Mouse (Mus musculus): Measurements from ENCODE around the gene Tmsb4x.

The Tmsb4x gene

GRCm38 (mm10) chrX:167182411-167182810, 26.7 kb downstream of the Tmsb4x start:
- DNase-seq (ENCODE audit: low read depth, low spot score) = no peak

GRCm38 (mm10) chrX:167179961-167180642, 29.0 kb downstream of the Tmsb4x start:
- no peak for DNase-seq (ENCODE audit: low read depth, low spot score)

DNA sequence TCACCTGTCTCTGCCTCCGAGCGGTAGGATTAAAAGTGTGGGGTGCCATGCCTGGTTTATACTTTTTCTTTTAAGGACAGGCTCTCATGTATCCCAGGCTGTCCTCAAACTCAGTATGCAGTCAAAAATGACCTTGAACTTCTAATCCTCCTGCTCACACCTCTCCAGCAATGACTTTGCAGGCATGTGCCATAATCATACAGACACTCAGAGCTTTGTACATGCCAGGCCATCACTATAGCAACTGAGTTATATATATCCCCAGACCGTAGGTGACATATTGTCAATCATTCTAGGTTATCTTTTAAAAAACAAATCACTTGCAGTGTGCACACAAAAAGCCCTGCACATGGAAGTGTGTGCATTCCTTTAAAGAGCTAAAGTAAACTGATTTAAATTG, 29.6 kb downstream of the Tmsb4x start:
- no peak for DNase-seq (ENCODE audit: low read depth, low spot score)

DNA sequence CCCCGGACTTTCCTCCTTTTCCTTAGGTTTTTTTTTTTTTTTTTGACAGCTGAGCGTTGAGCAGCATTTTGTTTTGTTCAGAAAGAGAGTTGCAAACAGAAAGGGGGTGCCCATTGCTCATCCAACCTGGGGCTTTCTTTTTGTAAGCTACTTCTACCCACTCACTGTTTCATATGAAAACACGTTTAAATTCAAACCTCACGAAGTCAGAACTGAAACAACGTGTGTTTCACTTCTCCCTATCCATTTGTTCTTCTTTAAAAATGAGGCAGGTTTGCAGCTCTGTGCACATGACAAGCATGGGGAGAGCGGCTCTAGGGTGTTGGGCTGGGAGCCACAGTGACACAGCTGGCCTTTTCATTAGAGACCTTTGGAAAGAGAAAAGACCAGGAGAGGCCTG, 33.8 kb downstream of the Tmsb4x start:
- DNase-seq (ENCODE audit: low read depth, low spot score) = no peak

- DNase-seq (ENCODE audit: low read depth, low spot score) = no peak
These were observed 34.8 kb downstream of the Tmsb4x start for GRCm38 (mm10) chrX:167174311-167174710.

DNA sequence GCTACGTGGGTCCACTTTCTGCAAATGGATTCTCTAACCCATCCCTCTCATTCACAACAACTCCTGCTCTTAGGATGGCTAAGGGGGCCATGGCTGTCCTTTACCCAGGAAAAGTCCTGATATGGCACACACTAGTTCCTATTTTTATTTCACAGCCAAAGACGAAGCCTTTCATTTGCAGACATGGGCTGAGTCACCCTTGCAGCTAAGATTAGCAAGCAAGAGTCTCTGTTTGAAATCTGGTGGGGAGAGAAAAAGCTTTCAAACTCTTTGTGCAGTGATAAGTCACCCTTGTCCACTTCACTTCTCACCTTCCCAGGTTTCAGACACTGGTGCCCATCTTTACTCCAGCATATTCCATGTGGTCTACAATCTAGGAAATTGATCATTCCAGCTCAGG, 36.9 kb downstream of the Tmsb4x start:
- DNase-seq (ENCODE audit: low read depth, low spot score) = no peak

DNA sequence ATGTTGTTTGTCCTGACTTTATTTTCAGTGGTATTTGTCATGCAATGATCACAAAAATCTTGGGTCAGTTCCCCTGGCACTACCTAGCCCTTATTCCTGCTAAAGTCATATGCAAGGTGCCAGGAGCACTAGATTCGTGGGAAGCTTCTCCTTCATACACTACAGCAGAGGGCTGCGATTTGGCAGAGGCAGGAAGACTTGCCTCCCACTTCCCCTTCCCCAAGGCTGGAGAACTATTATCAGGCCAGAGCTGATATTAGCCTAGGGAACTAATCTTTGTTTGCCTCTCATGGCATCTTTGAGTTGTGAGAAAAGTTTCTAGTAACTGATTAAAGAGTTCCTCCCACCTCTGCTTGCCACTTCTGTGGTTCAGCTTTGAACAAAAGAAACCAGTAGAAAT, 37.8 kb downstream of the Tmsb4x start:
- DNase-seq (ENCODE audit: low read depth, low spot score) = no peak

GRCm38 (mm10) chrX:167167282-167167681, 41.8 kb downstream of the Tmsb4x start:
- DNase-seq (ENCODE audit: low read depth, low spot score) = no peak

DNA sequence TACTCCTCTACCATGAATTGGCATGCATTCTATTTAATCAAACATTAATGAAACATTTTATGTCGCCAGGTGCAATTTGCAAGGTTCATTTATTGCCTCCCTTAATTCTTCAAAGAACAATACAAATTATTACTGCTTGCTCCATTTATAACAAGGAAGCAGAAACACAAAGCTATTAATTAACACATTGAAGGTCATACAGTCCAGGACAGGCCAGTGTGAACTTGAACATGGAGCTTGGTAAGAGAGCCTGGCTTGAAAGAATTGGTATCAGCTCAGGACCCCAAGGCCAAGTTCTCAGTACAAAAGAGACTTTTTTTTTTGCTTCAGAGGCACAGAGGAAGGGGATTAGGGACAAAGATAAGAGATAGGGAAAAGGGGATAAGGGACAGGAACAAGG, 43.1 kb downstream of the Tmsb4x start:
- DNase-seq (ENCODE audit: low read depth, low spot score) = no peak

- DNase-seq (ENCODE audit: low read depth, low spot score) = no peak
These were observed 51.4 kb downstream of the Tmsb4x start for GRCm38 (mm10) chrX:167157691-167158090.

Measured in WW6 (cell line).